Mouse (Mus musculus): ENCODE results near the gene Rab20.
A peak's percentile ranks its signal among the peaks of the same experiment; 100 is the strongest.
"Not testable (repeated sequence)": the region's sequence is repeated elsewhere in the genome, so short reads cannot be mapped to it uniquely, and the experiment has no call there.

Gene Rab20

DNA sequence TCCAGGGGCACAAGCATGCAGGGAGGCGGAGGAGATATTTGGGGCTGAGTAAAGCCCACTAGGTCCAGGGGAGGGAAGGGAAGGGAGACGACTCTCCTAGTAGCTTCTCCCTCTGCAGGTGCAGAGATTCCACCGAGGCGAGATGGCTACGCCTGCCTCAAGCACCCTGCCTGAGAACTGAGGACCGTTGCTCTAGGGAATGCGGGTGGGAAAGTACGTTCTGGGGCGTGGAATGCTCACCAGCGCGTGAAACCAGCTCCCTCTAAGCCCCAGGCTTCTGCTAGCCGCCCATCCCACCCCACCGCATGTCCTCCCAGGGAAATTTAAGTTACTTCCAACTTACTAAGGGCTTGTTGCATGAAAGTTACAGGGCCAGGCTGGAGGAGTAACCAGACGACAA, 1.1 kb upstream of the Rab20 start:
- DNase-seq (ENCODE audit: low spot score), result no peak

DNA sequence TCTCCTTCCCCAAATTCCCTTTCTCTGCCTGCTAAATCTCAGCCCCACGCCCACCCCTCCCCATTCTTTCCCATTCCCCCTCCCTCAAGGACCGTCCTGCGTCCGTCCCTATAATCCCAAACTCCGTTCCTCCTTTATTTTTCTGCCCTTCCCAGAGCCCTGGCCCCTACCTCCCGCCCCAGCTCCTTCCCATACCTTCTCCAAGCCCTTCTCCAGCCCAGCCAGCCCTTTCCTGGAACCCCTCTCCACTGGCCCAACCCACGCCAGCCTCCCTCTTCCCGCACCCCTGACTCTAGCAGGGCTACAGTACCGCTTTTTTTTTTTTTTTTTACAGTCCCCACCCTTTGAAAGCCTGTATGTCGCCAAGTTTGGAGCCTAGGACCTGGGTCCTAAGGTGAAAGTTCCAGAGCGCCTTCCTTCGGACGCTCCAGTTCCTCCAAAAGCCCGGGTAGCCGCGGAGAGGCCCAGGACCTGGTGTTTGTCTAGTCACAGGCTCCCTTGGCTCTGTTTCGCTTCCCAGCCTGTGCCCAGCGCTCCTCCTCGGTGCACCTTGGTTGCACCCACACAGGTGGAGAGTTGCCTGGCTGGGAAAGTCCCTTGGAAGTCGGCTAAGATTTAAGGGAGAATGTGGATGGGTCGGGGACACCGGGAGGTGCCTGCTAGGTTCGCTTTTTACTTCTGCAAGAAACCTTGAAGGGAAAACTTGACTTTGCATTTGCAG, 457 bp upstream of the Rab20 start:
- no peak for DNase-seq (ENCODE audit: low spot score)

DNA sequence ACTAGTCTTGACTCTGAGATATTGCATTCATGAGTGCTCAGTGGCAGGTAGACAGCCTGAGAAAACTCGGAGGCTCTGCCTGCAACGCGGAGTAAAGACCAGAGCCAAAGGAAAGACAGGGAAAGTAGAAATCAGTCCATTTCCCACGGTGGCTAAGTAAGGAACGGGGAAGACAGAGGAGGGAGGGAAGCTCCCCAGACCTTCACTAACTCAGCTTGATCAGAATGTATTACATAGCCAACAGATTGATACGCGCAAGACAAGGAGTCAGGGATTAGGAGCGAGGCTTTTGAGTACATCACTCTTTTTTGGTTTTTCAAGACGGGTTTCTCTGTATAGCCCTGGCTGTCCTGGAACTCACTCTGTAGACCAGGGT, 1.3 kb downstream of the Rab20 start:
- no peak for DNase-seq (ENCODE audit: low spot score)

DNA sequence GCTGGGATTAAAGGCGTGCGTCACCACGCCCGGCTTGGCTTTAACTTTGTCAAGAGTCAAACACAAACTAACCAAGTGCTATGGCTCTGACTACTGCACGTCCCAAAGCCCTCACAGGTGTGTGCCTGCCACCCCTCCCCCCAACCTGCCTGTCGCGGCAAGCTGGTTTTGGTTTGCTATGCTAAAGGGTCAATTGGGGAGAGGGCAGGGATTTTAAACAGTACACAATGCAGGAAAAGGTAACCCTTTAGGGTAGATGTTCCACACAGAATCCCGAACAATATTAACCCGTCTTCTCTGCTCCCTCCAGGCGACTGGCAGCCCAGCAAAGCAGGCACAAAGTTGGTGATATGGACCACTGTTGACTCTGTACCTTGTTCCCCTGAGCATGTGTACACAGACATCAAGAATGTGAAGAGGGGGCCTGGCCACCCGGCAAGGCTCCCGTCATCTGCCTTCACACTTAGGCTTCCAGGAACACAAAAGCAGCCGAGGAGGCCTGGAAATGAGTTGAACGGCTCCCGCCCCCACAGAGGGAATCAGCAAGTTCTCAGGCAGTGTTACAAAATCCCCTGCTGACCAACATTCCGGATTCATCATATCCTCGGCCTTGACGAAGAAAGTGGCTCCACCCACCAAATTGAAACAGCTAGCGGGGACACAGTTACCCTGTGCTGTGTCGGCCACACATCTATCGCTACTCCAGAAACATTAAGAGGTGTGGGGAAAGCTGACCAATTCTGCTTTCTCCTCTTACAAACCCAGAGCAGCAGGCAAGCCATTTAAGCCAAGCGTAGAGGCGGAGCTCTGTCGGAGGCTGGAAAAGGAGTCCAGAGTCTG, 2.0 kb downstream of the Rab20 start:
- peak; percentile 41 for DNase-seq (ENCODE audit: low spot score)

DNA sequence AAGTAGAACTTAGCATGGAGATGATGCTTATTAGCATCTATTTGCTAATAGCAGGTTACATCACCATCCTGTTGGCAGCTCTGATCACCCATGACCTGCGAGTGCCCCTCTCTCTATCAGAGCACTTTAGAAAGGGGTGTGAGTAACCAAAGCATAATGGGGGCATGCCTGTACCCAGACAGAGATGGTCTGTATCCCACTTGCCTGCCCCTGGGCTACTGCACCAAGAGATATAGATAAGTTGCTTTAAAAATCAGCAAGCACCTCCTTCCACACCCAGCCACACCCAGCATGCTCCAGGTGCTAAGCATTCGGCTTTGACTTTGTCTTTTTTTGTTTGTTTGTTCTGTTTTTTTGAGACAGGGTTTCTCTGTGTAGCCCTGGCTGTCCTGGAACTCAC, 2.6 kb downstream of the Rab20 start:
- DNase-seq (ENCODE audit: low spot score), result no peak

DNA sequence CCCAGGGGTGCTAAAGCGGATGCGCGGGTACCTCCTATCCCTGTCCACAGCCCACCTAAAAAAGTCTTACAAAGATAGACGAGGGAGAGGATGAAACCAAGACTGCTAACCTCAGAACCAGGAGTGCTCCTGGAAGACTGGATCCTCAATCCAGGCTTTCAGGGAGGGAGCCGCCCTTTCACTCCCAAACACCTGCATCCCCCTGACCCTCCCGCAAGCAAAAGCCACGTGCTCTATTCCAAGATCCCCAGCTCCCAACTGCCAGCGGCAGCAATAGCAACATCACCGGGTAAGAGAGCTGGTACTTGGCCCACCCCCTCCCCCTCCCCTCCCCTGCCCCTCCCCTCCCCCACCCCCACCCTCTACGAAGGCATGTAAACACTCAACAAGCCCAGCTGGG, 3.1 kb downstream of the Rab20 start:
- DNase-seq (ENCODE audit: low spot score), result no peak

DNA sequence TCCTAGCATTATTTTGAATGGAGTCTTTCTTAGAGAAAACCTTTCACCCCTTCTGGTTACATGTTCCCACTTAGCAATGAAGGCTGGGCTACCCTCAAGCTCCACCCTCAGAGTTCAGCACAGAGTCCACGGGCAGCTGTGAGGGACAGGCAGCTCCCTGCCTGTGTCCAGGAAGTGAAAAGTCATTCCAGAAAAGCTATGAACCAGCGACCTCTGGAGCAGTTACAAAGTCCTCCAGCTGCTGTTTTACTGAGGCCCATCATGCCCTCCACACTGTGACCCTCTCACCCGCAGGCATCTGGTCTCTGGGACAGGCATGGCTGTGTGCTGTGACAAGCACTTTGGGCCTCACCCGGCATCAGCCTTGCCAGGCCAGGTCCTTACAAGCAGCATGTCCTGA, 5.4 kb downstream of the Rab20 start:
- DNase-seq (ENCODE audit: low spot score), result no peak

DNA sequence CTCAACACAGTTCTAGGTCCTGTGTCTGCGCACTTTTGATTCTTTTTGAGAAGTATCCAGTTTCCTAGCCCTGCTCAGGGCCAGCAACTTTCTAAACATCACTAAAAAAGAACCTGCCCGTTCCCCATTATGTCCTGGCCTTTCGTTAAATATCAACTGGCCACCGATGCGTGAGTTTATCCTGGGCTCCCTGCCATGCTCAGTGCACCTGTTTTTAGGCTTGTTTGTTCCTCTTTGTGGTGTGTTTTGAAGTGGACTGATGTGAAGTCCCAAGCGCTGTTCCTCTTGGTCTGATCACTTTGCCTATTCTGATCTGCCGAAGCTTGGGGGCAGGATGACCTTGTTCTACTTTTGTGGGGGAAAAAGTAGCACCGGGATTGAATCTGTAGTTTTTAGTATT, 7.2 kb downstream of the Rab20 start:
- DNase-seq (ENCODE audit: low spot score), result no peak

DNA sequence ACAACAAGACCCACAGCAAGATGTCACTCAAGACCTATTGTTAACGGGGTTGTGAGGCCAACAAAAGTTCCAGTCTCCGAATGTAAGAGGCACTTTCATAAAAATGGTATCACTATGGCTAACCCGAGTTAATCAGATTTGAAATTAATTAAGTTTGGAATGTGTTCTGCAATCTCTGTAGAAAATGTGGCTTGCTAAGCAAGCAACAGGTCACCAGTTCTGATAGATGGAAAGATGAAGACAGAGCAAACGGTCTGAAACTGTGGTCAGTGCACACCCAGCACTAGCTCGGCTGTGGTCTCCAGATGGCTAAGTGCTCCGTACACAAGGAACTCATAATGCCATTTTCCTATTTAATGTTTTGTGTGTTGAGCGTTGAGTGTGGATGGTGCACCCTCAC, 7.8 kb downstream of the Rab20 start:
- no peak for DNase-seq (ENCODE audit: low spot score)

DNA sequence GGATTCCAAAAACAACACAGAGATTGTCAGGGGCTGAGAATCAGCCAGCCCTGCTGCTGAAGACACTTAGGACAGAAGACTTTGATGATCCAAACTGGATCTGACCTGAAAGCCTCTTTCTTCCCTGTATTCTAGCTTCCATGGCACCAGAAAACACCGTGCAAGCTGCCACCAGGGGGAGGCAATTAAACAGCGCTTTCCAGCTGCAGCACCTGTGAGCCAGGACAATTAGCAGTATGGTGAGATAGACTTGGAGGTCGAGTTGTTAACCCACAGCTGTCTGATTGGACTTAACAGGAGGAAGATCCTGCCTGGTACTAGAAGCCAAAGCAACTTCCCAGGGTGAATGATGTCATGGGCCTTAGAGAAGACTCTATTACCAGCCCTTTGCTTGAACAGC, 9.4 kb downstream of the Rab20 start:
- DNase-seq (ENCODE audit: low spot score), result peak; percentile 50

DNA sequence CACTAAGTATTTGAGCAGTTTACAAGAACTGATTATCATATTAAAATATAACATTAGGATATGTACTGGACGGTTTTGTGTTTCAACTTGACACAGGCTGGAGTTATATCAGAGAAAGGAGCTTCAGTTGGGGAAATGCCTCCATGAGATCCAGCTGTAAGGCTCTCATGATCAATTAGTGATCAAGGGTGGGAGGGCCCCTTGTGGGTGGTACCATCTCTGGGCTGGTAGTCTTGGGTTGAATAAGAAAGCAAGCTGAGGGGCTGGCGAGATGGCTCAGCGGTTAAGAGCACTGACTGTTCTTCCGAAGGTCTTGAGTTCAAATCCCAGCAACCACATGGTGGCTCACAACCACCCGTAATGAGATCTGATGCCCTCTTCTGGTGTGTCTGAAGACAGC, 12.0 kb downstream of the Rab20 start:
- DNase-seq (ENCODE audit: low spot score), result not testable (repeated sequence)

DNA sequence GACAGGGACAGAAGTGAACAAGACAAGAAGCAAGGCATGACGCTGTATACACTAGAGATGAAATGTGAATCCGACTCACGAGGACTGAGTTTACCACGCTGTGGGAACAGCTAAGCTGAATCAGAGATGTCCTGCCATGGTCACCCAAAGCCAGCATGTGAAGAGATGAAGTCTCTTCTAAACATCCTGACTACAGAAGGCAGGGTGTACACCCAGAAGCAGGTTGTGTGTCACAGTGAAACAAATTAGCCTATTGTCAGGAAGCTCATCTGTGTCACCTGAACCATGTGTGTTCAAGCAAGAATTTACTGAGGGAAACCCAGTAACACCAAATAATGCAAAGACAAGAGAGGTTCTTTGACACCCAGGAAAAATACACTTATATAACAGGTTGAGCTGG, 12.9 kb downstream of the Rab20 start:
- no peak for DNase-seq (ENCODE audit: low spot score)

DNA sequence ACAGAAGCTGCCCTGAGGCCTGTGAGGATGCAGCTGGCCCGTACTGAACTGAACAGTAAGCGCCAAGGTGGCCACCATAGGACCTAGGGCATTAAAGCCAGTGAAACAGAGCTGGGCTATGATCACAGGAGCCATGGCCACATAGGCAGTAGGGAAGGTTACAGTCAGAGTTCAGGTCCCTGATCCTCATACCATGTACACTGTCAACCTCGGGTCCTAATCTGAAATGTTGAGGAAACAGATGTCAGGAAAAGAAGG, 13.9 kb downstream of the Rab20 start:
- DNase-seq (ENCODE audit: low spot score), result no peak

DNA sequence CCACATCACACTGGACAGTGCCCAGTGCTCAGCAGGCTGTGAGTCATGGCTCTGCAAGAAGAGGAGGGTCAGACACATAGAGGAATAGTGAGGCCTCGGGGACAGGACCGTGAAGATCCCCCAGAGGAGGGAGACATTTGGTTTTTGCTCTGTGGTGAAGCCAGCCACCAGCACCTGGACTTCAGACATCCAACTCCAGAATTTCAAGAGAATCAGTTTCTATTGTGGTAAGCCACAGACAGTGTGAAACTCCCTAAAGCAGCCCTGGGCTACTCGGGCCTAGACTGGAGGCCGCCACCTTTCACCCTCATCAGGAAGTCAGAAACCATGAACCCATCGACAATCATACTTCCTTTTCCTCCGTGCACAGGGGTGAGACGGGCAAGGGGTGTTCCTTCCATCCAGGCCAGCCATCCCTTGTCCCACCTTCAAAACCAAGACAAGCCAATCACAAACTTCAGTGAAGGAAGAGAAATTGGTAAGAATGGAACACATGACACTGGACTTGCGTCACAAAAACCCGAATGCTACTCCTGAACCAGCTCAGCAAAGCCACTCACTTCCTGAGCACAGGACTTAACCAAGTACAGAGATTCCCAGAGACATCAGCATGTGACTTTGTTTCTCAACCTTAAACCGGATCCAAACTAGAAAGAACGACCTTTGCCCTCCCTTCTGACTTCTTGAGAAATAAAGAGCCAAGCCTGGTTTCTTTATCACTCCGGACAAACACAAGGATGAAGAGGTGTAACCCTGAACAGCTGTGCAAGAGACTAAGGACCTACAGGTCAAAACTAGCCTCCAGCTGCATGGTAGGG, 14.4 kb downstream of the Rab20 start:
- no peak for DNase-seq (ENCODE audit: low spot score)

DNA sequence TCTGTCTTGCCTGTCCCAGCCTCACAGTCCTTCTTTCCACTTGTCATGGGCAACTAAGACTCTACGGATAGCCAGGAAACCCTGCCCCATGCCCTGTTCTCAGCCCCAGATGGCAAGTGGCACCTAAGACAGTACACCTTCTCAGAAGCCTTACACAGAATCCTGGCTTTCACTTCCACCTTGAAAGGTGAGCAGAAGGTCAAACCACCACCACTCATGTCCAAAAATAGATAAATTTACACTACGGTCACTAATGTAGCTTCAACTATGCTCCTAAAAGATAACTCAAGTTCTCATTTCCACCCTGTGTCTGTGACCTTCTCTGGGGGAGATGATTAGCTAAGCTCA, 15.0 kb downstream of the Rab20 start:
- no peak for DNase-seq (ENCODE audit: low spot score)

DNA sequence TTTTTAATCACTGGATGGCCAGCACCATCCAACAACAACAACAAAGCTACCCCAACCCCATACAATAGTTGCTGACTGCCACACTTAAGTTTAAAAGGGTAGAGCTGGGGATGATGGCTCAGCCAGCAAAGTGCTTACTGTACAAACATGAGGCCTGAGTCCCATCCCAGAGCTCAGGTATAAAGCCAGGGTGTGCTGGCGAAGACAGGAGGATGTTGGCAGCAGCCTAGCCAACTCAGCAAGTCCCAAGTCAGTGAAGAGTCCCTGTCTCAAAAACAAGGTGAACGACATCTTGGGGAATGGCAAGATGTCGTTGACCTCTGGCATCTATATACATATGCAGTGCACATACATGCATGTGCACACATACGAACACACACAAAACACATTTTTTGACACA, 15.9 kb downstream of the Rab20 start:
- no peak for DNase-seq (ENCODE audit: low spot score)

DNA sequence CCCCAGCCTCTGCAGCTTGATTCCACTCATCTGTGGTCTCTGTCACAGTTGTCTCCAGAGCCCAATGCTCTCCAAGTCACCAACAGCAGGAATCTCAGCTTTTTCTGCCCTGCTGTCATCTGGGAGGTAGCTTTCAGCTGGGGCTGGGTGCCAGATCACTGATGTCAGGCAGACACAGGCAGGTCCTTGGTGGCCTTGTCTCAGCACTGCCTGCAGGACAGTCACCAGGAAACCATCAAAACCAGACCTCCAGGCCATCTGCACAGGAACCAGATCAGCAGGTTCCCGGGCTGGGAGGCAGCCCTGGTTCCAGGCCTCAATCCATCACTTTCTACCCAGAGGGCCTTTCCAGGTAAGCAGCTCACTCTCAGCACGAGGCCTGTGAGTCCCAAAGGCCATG, 16.7 kb downstream of the Rab20 start:
- DNase-seq (ENCODE audit: low spot score), result no peak

DNA sequence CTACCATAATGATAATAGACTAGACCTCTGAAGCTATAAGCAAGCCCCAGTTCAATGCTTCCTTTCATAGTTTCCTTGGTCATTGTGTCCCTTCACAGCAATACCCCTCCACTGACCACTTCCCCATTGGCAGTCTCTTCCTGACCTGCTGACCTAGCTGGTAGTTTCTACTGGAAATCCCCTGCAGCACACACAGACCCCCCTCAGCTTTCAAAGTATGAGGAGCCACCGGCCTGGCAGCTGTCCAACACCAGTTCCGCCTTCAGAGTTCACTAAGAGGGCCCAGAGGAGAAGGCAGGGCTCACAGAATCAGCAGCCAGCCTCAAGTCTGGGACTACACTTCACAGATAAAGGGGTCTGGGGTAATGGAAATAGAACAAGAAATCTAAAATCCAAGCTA, 17.6 kb downstream of the Rab20 start:
- no peak for DNase-seq (ENCODE audit: low spot score)

DNA sequence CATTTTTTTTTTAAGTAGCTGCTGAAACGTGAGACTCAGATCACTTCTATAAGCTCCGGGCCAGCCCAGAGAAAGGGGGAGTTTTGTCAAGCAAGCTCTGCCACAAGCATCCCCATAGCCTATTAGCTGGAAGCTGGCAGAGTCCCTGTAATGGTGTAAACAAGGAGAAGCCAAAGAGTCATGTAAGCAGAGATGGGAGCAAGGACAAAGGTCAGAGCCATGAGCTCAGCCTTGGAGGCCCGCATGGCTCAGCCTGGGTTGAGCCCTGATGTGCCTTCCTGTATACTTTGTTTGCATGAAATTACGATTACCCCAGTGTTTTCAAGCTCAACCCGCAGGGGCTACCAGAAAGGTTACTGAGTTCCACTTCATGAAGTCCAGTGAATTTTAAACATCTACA, 19.5 kb downstream of the Rab20 start:
- no peak for DNase-seq (ENCODE audit: low spot score)

DNA sequence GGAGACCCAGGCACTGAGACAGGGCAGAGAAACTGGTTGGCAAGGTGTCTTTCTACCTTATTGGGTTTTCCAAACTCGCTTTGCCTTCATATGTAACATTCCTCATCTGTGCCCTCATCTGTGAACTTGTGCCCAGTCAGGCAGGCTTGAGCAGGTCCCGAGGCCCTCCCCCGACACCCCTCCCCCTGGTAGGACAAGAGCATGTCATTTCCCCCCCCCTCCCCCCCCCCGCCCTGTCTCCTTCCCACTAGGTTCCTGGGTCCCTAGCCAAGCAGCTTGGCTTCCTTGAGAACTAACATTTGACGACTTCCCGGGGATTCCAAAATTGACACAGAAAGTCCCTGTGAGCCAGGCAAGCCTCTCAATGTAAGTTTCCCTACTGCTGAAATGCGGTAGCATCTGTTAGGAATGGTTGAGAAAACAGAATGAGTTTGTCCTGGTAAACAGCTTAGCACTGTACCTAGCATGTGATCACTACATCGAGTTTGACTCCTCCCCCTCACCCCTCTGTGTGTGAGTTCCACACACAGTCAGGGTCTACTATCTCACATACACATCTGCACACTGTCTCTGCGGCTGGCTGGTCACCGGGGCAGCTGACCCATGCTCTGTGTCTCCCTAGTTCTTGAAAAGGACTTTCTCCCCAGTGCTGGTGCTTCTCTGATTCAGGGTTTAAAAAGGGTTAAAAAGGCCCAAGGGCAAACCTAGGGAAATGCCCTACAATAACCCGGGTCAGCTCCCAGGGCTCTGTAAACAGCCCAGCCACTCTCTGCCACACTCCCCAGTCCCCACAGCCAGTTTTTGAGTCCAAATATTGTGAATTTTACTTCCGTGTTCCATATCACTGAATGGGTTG, 20.3 kb downstream of the Rab20 start:
- no peak for DNase-seq (ENCODE audit: low spot score)

DNA sequence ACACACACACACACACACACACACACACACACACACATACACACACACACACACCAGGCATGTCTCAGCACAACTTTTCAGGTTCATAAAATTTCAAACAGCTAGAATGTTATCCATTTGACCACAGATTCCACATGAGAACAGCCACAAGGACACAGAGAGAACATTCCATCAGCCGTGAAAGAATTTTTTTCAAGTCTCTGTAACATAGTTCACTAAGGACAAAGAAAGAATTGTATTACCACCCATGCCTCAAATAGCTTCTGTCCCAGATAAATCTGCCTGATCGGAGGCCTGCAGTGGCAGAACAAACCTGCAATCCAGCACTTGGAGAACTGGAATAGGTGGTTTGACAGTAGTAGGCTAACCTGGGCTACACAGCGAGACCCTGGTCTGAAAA, 21.2 kb downstream of the Rab20 start:
- no peak for DNase-seq (ENCODE audit: low spot score)

DNA sequence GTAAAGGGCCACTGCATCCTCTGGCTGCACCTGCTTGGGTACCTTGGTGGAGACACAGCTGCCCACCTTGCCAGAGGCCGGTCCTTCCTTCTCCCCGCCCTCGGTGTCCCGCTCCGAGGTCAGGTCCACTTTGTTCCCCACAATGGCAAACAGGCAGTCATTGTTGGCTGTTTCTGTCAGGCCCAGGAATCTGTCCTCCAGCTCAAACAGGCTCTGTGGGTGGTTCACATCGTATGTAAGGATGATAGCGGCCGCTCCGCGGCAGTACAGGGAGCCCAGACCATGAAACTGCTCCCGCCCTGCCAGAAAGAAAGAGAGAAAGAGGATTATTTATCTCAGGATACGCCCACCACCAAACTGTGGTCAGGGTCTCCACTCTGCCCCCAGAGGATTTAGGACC, 24.3 kb downstream of the Rab20 start:
- no peak for DNase-seq (ENCODE audit: low spot score)

Data from ovary, postnatal 36 days (tissue).